Mouse (Mus musculus): ENCODE data around the gene Mtor. TPM values are rescaled to one million over a fixed set of nuclear protein-coding genes. Genes with fewer than 3 reads are reported as not detected.

Gene Mtor
- polyA plus RNA-seq, 1 experiment, result 29.7 TPM

GRCm38 (mm10) chr4:148570138-148570537, 121.7 kb downstream of the Mtor start:
- no peak overlapping the region for H3K4me3 ChIP-seq
- no peak overlapping the region for H3K4me2 ChIP-seq (ENCODE audit: low read depth)
- no peaks in the 10 kb centered on the region for H3K79me2 ChIP-seq (ENCODE audit: control insufficient read depth, insufficient read depth)
- H3ac ChIP-seq (ENCODE audit: control insufficient read depth, insufficient read length), result no peak overlapping the region
- TF ChIP-seq E2F4 (IDR thresholded peaks at IDR 0.05; ENCODE audit: insufficient read depth), result no peak
- no peak for TF ChIP-seq MYOG (IDR thresholded peaks at IDR 0.05; ENCODE audit: control insufficient read depth in 1 of 3, insufficient read depth in 1 of 3, insufficient read length in 2 of 3, low read depth in 2 of 3)
- TF ChIP-seq TCF12 (IDR thresholded peaks at IDR 0.05; ENCODE audit: insufficient read depth, poor library complexity, severe bottlenecking), result no peak
- no peak for TF ChIP-seq TCF3 (IDR thresholded peaks at IDR 0.05; ENCODE audit: insufficient read length, low read depth)
- no peak for TF ChIP-seq MAX (IDR thresholded peaks at IDR 0.05; ENCODE audit: low read depth)
- TF ChIP-seq CEBPB (IDR thresholded peaks at IDR 0.05; ENCODE audit: insufficient read depth, poor library complexity, severe bottlenecking), result no peak
- TF ChIP-seq REST (IDR thresholded peaks at IDR 0.05; ENCODE audit: insufficient read depth, insufficient read length), result no peak
- TF ChIP-seq POLR2A (IDR thresholded peaks at IDR 0.05; ENCODE audit: insufficient read length, low read depth), result no peak
- no peak for TF ChIP-seq USF1 (IDR thresholded peaks at IDR 0.05; ENCODE audit: low read depth)
- no peak for TF ChIP-seq SRF (IDR thresholded peaks at IDR 0.05; ENCODE audit: control insufficient read depth, insufficient read length, low read depth)
- TF ChIP-seq POLR2AphosphoS2 (IDR thresholded peaks at IDR 0.05; ENCODE audit: insufficient read length, low read depth), result no peak
- no peak for TF ChIP-seq MYOD1 (IDR thresholded peaks at IDR 0.05; ENCODE audit: control insufficient read depth in 1 of 3, insufficient read length in 2 of 3, low read depth in 2 of 3)
- H3K36me3 ChIP-seq (ENCODE audit: control insufficient read depth, insufficient read depth), result peaks cover 38% of the 10 kb centered on the region
- H3K27me3 ChIP-seq (ENCODE audit: control insufficient read depth, insufficient read depth, insufficient read length), result no peaks in the 10 kb centered on the region

DNA sequence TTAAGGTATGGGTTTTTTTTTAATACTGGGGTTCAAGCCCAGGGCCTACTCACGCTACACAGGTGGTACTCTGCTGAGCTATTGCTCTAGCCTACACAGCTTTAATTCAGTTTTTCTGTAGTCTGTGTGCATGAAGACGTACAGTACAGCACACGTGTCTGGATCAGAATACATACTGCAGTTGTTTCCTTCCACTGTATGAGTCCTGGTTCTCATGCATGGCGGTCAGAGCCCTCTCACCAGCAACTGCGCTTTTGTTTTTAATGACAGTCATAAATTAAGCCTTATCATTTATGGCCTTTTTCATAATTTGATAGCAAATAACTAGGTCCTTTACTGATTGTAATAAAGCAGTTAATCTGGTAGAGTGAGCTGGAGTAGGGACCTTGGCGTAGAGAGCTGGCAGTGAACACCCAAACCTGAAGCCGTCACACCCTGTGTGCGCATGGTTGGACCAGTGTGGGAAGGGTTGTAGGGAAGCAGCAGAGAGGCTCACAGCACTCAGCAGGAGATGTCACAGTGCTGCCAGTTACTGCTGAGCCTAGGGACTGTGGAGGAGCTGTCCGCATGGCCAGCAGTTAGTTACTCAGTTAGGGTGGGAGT, 122.4 kb downstream of the Mtor start:
- H3K4me2 ChIP-seq (ENCODE audit: low read depth), result no peak overlapping the region
- no peaks in the 10 kb centered on the region for H3K79me2 ChIP-seq (ENCODE audit: control insufficient read depth, insufficient read depth)
- no peaks in the 10 kb centered on the region for H3K27me3 ChIP-seq (ENCODE audit: control insufficient read depth, insufficient read depth, insufficient read length)
- no peak overlapping the region for H3K4me3 ChIP-seq
- no peak for TF ChIP-seq MYOD1 (IDR thresholded peaks at IDR 0.05; ENCODE audit: control insufficient read depth in 1 of 3, insufficient read length in 2 of 3, low read depth in 2 of 3)
- no peak for TF ChIP-seq TCF12 (IDR thresholded peaks at IDR 0.05; ENCODE audit: insufficient read depth, poor library complexity, severe bottlenecking)
- TF ChIP-seq SRF (IDR thresholded peaks at IDR 0.05; ENCODE audit: control insufficient read depth, insufficient read length, low read depth), result no peak
- no peak overlapping the region for H3ac ChIP-seq (ENCODE audit: control insufficient read depth, insufficient read length)
- peaks cover 39% of the 10 kb centered on the region for H3K36me3 ChIP-seq (ENCODE audit: control insufficient read depth, insufficient read depth)

DNA sequence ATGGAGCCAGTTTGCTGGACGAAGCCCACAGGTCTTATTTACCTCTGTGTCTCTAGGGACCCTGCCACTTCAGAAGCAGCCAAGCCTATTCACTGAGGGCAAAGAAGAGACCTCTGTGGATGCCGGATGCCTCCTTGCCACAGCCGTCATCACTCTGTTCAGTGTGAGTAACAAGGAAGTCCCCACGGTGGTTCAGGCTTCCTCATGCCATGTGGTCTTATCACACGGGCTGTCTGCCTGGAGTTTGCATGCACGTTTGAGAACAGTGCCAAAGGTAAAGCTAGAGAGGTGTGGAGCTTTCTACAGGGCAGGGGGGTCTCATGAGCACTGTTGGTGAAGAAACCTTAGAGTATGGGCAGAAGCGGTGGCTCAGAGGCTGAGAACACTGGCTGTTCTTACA, 124.8 kb downstream of the Mtor start:
- Histone ChIP-seq H3ac (ENCODE audit: control insufficient read depth, insufficient read length) (no peak overlapping the region), H3K36me3 (ENCODE audit: control insufficient read depth, insufficient read depth) (peaks cover 25% of the 10 kb centered on the region), H3K79me2 (ENCODE audit: control insufficient read depth, insufficient read depth) (no peaks in the 10 kb centered on the region), H3K4me2 (ENCODE audit: low read depth) (no peak overlapping the region), H3K4me3 (no peak overlapping the region), H3K27me3 (ENCODE audit: control insufficient read depth, insufficient read depth, insufficient read length) (no peaks in the 10 kb centered on the region)
- TF ChIP-seq POLR2A (IDR thresholded peaks at IDR 0.05; ENCODE audit: insufficient read length, low read depth) (no peak), TCF12 (IDR thresholded peaks at IDR 0.05; ENCODE audit: insufficient read depth, poor library complexity, severe bottlenecking) (no peak), TCF3 (IDR thresholded peaks at IDR 0.05; ENCODE audit: insufficient read length, low read depth) (no peak), SRF (IDR thresholded peaks at IDR 0.05; ENCODE audit: control insufficient read depth, insufficient read length, low read depth) (no peak), MAX (IDR thresholded peaks at IDR 0.05; ENCODE audit: low read depth) (no peak), MYOG (IDR thresholded peaks at IDR 0.05; ENCODE audit: control insufficient read depth in 1 of 3, insufficient read depth in 1 of 3, insufficient read length in 2 of 3, low read depth in 2 of 3) (no peak), POLR2AphosphoS2 (IDR thresholded peaks at IDR 0.05; ENCODE audit: insufficient read length, low read depth) (no peak), MYOD1 (IDR thresholded peaks at IDR 0.05; ENCODE audit: control insufficient read depth in 1 of 3, insufficient read length in 2 of 3, low read depth in 2 of 3) (no peak), USF1 (IDR thresholded peaks at IDR 0.05; ENCODE audit: low read depth) (no peak), CEBPB (IDR thresholded peaks at IDR 0.05; ENCODE audit: insufficient read depth, poor library complexity, severe bottlenecking) (no peak), REST (IDR thresholded peaks at IDR 0.05; ENCODE audit: insufficient read depth, insufficient read length) (no peak), E2F4 (IDR thresholded peaks at IDR 0.05; ENCODE audit: insufficient read depth) (no peak)

DNA sequence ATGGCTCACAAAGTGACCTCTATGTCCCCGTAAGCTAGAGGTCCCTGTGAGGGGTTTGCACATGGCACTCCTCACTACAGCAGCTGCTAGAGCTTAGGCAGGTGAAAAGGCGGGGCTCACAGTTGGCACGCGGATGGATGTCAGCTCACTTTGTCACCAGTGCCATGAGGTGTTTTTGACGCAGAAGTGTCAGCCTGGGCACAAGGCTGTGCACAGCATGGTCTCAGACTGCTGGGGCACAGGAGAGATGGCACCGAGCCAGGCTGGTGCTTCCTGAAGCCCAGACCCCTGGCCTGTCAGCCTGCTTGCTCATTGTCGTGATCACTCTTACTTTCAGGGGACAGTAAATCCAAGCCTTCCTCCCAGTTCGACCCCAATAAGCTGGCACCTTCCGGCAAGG, 132.4 kb downstream of the Mtor start:
- no peaks in the 10 kb centered on the region for H3K79me2 ChIP-seq (ENCODE audit: control insufficient read depth, insufficient read depth)
- H3K36me3 ChIP-seq (ENCODE audit: control insufficient read depth, insufficient read depth), result peaks cover 8% of the 10 kb centered on the region
- H3K4me2 ChIP-seq (ENCODE audit: low read depth), result no peak overlapping the region
- TF ChIP-seq USF1 (IDR thresholded peaks at IDR 0.05; ENCODE audit: low read depth) (no peak), POLR2A (IDR thresholded peaks at IDR 0.05; ENCODE audit: insufficient read length, low read depth) (no peak), POLR2AphosphoS2 (IDR thresholded peaks at IDR 0.05; ENCODE audit: insufficient read length, low read depth) (no peak), SRF (IDR thresholded peaks at IDR 0.05; ENCODE audit: control insufficient read depth, insufficient read length, low read depth) (no peak), MYOG (IDR thresholded peaks at IDR 0.05; ENCODE audit: control insufficient read depth in 1 of 3, insufficient read depth in 1 of 3, insufficient read length in 2 of 3, low read depth in 2 of 3) (peak in 2 of 3 experiments; percentile 36 to 75), TCF12 (IDR thresholded peaks at IDR 0.05; ENCODE audit: insufficient read depth, poor library complexity, severe bottlenecking) (no peak), E2F4 (IDR thresholded peaks at IDR 0.05; ENCODE audit: insufficient read depth) (no peak), MYOD1 (IDR thresholded peaks at IDR 0.05; ENCODE audit: control insufficient read depth in 1 of 3, insufficient read length in 2 of 3, low read depth in 2 of 3) (peak in 1 of 3 experiments; percentile 65), MAX (IDR thresholded peaks at IDR 0.05; ENCODE audit: low read depth) (no peak), CEBPB (IDR thresholded peaks at IDR 0.05; ENCODE audit: insufficient read depth, poor library complexity, severe bottlenecking) (no peak), TCF3 (IDR thresholded peaks at IDR 0.05; ENCODE audit: insufficient read length, low read depth) (no peak), REST (IDR thresholded peaks at IDR 0.05; ENCODE audit: insufficient read depth, insufficient read length) (no peak)
- no peak overlapping the region for H3K4me3 ChIP-seq
- no peaks in the 10 kb centered on the region for H3K27me3 ChIP-seq (ENCODE audit: control insufficient read depth, insufficient read depth, insufficient read length)
- H3ac ChIP-seq (ENCODE audit: control insufficient read depth, insufficient read length), result no peak overlapping the region
